Mouse (Mus musculus) ES-E14 (cell line): ENCODE results near the gene Pde4dip.

Experiments used
- CHD2 ChIP-seq: IDR thresholded peaks from 2 replicates; pipeline ENCODE4 v1.6.1; 2014; ENCODE audit warnings: mild to moderate bottlenecking, low read depth, low read length, inconsistent platforms
- HCFC1 ChIP-seq: IDR thresholded peaks from 2 replicates; pipeline ENCODE4 v1.6.1; 2012; ENCODE audit warnings: low read length, inconsistent platforms, borderline replicate concordance; ENCODE audit not compliant: insufficient read depth
- MAFK ChIP-seq: IDR thresholded peaks from 2 replicates; pipeline ENCODE4 v1.6.1; 2014; ENCODE audit warnings: mild to moderate bottlenecking, low read depth, low read length, inconsistent platforms; ENCODE audit not compliant: insufficient read depth
- ZNF384 ChIP-seq: IDR thresholded peaks from 2 replicates; pipeline ENCODE4 v1.6.1; 2012; ENCODE audit warnings: low read depth, low read length, inconsistent platforms

DNA sequence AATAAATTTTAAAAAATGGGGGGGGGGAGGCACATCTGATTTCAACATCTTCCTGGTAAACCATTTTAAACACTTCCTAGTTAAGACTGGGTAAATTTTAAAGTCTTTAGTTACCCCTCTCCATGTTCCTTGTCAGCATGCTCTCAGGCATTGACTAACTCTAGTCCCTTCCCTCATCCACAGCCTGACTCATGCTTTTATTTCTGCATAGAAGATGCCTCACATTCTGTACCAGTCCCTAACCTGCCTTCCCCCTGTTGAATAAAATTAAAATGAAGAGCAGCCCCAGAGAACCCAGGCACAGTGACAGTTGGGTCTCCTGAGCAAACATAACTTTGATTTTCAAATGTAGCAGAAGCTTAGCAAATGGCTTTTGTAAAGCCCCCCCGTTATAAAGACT is 53.9 kb downstream of the Pde4dip start:
- TF ChIP-seq MAFK (no peak), HCFC1 (no peak), CHD2 (no peak), ZNF384 (no peak)
